Mouse (Mus musculus) embryo, embryonic 9.5 days (tissue): Measurements from ENCODE around the gene Cacna1e.

Source experiments
- DNase-seq: peaks from one replicate; pipeline ENCODE4 v3.0.0-alpha.2; 2017; ENCODE audit errors: extremely low spot score

The Cacna1e gene

GRCm38 (mm10) chr1:154707584-154708290, 176.6 kb downstream of the Cacna1e start:
- no peak for DNase-seq

GRCm38 (mm10) chr1:154706974-154707373, 177.3 kb downstream of the Cacna1e start:
- DNase-seq = no peak

DNA sequence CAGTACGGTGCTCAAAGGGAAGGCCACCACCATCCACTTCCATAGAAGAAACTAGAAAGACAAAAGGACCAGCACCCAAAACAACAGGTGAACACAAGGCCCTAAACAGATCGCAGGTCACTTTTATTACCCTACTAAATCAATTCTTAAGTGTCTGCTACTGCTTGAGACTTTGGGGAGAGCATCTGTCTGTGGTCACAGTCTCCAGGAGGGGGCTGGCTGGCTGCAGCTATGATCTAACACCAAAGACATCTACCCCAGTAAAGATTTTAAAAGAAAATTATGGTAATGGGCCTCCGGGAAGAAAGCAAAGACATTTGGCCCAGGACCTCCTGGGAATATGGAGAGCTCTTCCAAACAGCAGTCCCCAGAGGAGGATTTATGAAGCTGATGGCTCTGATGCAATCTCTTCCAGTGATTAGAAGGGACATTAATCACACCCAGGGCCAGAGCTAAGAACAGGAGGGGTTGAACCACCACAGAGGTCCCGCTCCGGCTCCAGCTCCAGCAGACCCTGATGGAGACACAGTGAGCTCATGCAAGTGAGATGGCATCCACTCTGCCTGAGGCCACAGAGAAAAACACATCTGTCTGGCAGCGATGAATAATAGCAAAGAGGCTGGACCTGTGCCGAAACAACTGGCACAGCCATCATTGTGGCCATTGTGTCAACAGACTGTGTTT, 178.3 kb downstream of the Cacna1e start:
- no peak for DNase-seq

GRCm38 (mm10) chr1:154704558-154705185, 179.6 kb downstream of the Cacna1e start:
- no peak for DNase-seq

GRCm38 (mm10) chr1:154702623-154703022, 181.7 kb downstream of the Cacna1e start:
- DNase-seq = no peak

DNA sequence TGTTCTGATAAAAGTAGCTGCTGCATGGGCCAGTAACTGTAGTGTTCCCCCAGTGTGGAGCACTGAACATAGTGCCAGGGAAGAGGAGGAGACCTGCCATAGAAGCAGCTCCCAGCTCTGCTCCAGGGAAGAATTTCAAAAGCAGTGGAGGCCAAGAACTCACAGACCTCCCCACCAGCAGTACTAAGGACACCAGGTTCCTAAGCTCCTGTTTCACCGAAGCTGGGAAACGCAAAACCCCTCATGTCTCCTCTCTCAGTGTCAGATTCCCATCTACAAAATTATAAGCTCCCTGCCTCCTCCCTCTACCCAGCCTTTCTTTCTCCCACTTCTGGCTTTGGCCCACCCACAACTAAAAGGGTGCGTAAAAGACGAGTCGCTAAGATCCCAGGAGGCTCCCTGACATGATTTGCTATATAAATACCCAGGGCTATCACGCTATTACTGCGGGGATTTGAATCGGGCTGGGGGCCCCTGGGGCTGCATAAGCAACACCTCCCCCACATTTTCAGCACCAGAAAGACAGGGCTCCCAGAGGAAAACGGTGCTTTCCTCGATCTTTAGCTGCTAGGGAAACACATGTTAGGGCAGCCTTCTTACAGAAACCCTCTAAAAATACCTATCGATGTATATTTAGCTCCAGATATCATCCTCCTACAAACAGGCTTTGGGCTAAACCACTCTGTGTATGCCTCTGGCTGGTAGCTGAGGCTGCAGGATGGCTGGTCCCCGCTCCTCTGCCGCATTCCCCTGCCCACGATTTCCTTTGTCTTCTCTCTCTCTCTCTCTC, 195.2 kb downstream of the Cacna1e start:
- no peak for DNase-seq

DNA sequence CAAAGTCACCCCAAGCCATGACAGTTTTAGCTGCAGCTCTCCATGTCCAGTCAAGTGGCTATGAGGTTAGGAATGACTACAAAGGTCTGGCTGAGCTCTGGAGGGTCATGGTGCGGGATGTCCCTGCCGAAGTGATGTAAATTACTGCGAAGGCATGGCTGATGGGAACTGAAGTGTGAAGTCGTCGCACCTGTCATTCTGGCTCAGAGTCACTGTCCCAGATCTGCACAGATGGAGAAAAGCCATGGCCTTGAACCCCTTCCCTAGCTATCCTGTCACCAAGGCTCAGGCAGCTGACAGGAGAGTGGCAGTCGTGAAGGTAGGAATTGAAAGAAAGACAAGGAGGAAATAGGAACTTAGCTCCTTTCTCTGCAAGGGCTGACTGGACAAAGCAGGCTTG, 197.4 kb downstream of the Cacna1e start:
- no peak for DNase-seq

GRCm38 (mm10) chr1:154683477-154684106, 200.7 kb downstream of the Cacna1e start:
- DNase-seq = no peak

DNA sequence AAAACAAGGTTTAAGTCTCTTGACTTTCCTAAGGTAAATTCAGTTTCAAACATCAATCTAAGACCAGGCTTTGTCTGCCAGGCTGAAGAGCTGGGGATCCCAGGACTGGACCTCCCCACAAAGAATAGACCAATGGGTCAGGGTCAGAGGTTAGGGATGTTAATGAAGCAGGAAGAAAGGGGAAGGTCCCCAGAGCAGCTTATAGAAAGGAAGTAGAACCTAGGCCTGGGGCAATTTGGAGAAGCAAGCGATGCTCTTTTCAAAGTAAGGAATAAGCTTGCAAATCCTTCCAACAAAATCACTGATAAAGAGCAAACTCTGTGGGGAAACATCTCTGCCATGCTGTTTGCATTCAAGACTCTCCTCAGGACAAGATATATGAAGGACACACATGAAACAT, 205.3 kb downstream of the Cacna1e start:
- DNase-seq = peak; percentile 22

- no peak for DNase-seq
These were observed 206.2 kb downstream of the Cacna1e start for GRCm38 (mm10) chr1:154678151-154678550.

DNA sequence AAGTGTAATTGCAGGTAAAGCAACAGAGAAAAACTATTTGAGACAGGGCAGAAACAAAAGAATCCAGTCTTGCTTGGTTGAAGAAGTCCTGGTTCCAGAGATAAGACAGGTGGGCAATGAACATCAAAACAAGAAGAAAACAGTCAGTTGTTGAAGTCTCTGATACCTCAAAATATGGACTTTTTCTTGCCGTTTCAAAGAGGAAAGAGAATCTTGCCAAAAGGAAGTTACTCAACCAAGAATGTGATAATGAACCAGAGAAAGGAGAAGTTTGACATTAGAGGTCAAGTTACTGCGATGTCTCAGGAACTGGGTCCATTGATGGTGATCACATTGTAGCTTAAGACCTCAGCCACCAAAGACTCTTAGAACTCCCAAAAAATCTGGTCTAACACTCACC, 206.6 kb downstream of the Cacna1e start:
- no peak for DNase-seq

DNA sequence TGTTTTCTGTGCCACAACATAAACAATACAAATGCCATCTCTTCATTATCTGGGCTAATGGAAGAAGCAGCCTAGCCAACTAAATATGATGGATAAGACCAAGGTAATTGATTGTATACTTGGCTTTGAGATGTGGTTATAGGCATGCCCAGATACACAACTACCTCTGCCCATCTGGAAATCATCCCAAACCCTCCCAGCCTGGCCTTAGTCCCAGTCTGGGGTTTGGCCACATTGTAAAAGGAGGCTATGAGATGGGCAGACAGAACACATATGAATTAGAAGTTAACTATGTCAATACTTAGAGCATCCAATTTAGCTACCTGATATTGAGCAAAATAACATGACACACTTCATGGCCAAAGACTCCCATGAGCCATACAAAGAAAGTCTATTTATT, 220.6 kb downstream of the Cacna1e start:
- DNase-seq = no peak

GRCm38 (mm10) chr1:154661977-154662376, 222.3 kb downstream of the Cacna1e start:
- DNase-seq = no peak

DNA sequence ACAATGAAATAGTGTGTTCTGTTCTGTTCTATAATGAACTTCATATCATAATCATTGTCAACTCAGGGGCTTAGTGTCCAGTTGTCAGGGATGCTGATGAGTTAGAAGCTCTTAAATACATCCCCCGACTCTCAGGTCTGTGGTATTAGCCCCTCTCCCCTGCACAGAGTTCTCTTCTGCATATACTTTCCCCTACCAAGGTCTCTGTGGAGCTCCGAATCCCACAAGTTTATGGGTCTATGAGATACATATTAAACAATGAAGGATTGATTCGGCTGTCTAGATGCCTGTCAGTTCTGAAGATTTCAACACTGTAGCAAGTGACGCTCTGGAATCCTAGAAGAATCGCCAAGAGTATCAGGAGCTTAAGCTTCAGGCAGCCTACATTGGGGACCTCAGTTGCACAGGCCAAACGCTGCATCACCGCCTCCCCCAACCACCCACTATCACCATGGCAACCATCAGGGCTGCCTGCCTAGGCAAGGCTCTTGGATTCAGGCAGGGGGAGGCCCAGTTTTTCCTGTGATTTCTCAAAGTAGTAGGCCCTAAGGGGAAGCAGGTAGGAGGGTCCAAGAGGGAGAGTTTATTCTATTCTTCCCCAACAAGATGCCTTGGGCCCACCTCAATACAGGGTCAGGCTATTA, 223.0 kb downstream of the Cacna1e start:
- DNase-seq = peak; percentile 29

DNA sequence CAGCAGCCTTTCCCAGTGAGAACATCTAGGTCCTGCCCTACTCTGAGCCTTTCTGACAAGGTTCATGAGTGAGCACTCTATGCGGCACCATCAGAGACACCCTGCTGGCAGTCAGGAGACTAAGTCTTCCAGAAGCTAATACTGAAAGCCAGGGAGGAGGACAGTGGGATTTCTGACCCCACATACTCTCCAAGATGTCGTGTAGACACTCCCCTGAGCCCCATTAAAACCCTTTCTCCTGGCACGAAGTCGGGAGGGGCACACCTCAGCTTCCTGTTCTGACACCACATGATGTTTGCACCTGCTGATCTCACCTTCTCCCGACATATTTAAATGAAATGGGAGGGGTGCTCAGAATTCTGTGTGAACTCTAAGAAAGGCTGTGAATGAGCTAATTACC, 226.9 kb downstream of the Cacna1e start:
- DNase-seq = no peak

DNA sequence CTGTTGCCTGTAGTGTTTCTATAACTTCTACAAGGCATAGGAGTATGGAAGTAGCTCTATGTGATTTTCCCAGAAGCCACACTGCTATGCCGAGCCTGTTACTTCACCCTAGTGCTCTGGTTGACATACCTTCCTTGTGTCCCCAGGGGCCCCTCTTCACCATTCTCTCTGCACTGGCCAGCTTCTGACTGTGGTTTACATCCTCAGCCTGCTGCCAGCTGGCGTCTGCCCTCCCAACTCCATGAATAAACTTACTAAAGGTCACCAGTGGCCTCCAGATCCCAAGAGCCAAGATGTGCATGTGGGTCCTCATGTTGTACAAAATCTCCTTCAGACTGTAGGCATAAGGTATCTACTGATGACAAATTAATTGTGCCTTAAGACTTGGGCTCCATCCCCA, 230.3 kb downstream of the Cacna1e start:
- DNase-seq = no peak

- no peak for DNase-seq
These were observed 237.9 kb downstream of the Cacna1e start for GRCm38 (mm10) chr1:154646156-154646950.

- DNase-seq = no peak
These were observed 246.5 kb downstream of the Cacna1e start for GRCm38 (mm10) chr1:154637821-154638220.

- DNase-seq = no peak
These were observed 248.5 kb downstream of the Cacna1e start for GRCm38 (mm10) chr1:154635766-154636165.

DNA sequence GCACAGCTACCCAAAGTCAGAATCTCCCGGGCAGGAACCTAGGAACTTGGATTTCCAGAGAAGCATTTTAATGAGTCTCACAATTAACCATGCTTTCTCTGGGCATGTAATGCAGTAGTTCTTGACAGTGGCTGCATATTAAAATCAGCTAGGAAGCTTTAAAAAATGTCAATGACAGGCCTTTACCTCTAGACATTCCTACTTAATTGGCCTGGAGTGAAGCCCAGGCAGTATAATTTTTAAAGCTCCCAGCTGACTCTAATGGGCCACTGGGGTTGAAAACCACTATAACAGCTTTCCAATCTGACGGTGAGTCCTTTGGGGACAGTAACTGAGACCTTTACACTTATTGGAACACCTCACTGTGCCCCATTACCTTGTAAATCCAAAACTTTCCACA, 251.4 kb downstream of the Cacna1e start:
- no peak for DNase-seq
